Mouse (Mus musculus) CH12.LX (cell line): ENCODE data around the gene Rilp.

ENCODE experiments used
- BHLHE40 ChIP-seq: IDR thresholded peaks from 2 replicates; pipeline ENCODE4 v1.6.1; 2011; ENCODE audit warnings: mild to moderate bottlenecking, low read depth, low read length, improper control_type of control experiment
- CHD1 ChIP-seq: IDR thresholded peaks from 2 replicates; pipeline ENCODE4 v1.6.1; 2012; ENCODE audit warnings: low read depth, low read length, improper control_type of control experiment, inconsistent platforms
- CTCF ChIP-seq, 2 experiments: IDR thresholded peaks in 1 of 2; conservative IDR thresholded peaks in 1 of 2; 2 replicates each; pipeline ENCODE4 v1.5.1; 2011 to 2012; ENCODE audit warnings: low read depth in 2 of 2, low read length in 2 of 2, improper control_type of control experiment in 1 of 2, inconsistent platforms in 1 of 2, mild to moderate bottlenecking in 1 of 2, moderate library complexity in 1 of 2
- EP300 ChIP-seq: IDR thresholded peaks from 2 replicates; pipeline ENCODE4 v1.6.1; 2011; ENCODE audit warnings: low read length, improper control_type of control experiment
- ETS1 ChIP-seq: conservative IDR thresholded peaks from 2 replicates; pipeline ENCODE4 v1.6.1; 2012; ENCODE audit warnings: low read depth, mild to moderate bottlenecking, inconsistent platforms, low read length, improper control_type of control experiment, moderate library complexity
- IRF4 ChIP-seq: IDR thresholded peaks from 2 replicates; pipeline ENCODE4 v1.6.1; 2014; ENCODE audit warnings: low read depth, mild to moderate bottlenecking, inconsistent platforms, low read length, improper control_type of control experiment
- JUN ChIP-seq: IDR thresholded peaks from 2 replicates; pipeline ENCODE4 v1.6.1; 2011; ENCODE audit warnings: low read depth, mild to moderate bottlenecking, low read length, improper control_type of control experiment, moderate library complexity; ENCODE audit not compliant: insufficient read depth
- POLR2A ChIP-seq: IDR thresholded peaks from 2 replicates; pipeline ENCODE4 v1.6.1; 2011; ENCODE audit warnings: low read depth, mild to moderate bottlenecking, improper control_type of control experiment, low read length
- RCOR1 ChIP-seq: conservative IDR thresholded peaks from 2 replicates; pipeline ENCODE4 v1.6.1; 2012; ENCODE audit warnings: low read depth, mild to moderate bottlenecking, inconsistent platforms, low read length, improper control_type of control experiment
- USF1 ChIP-seq: IDR thresholded peaks from 2 replicates; pipeline ENCODE4 v1.6.1; 2014; ENCODE audit warnings: low read depth, mild to moderate bottlenecking, inconsistent platforms, low read length, improper control_type of control experiment
- ZMIZ1 ChIP-seq: IDR thresholded peaks from 2 replicates; pipeline ENCODE4 v1.6.1; 2012; ENCODE audit warnings: low read depth, mild to moderate bottlenecking, inconsistent platforms, low read length, improper control_type of control experiment

DNA sequence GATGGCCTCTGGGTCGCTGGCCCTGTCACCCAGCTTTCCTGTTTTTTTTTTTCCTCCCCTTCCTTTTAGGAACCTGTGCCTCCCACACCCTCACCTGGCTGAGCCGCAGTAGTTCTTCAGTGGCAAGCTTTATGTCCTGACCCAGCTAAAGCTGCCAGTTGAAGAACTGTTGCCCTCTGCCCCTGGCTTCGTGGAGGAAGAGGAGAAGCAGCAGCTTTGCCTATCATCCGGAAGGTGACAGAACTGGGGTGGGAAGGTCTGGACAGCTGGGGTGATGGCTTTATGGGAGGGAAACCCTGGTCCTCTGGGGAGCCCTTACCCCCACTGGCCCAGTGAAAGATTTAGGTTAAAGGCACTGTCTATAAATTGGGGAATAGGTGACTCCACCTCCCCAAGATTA is 46.3 kb upstream of the Rilp start:
- TF ChIP-seq CTCF (conservative IDR thresholded peaks at IDR 0.05 in 1 of 2, IDR thresholded peaks at IDR 0.05 in 1 of 2; ENCODE audit: low read depth in 2 of 2, low read length in 2 of 2) (no peak), POLR2A (no peak), USF1 (no peak), IRF4 (no peak), CHD1 (no peak), EP300 (no peak), RCOR1 (no peak), ZMIZ1 (no peak), ETS1 (no peak), BHLHE40 (no peak), JUN (no peak)
